Mouse (Mus musculus) midbrain, postnatal 0 days (tissue): ENCODE measurements at regions not wholly inside any gene's neighbourhood (a gene's known extent, or its start where the extent isn't known, plus 50 kb on each side); places are given as distances from the start of the nearest gene placed in this dataset.

Experiments used
- ATAC-seq: fragments of 200-750 bp; cut with Nextera tagmentation; 2 replicates; pipeline ENCODE4 v1.8.0; 2017; ENCODE audit warnings: moderate number of reproducible peaks, mild to moderate bottlenecking, moderate TSS enrichment, moderate library complexity; ENCODE audit not compliant: low FRiP score
- DNase-seq: peaks from one replicate; pipeline ENCODE4 v3.0.0-alpha.2; 2015; ENCODE audit warnings: low spot score
- H3K27ac ChIP-seq: fragments of 300-500 bp; sonication (generic); 2 replicates; pipeline ENCODE4 v1.5.1; 2014; ENCODE audit warnings: low read depth, mild to moderate bottlenecking, low read length, mixed read lengths
- H3K27me3 ChIP-seq: fragments of 300-500 bp; sonication (generic); 2 replicates; pipeline ENCODE4 v1.6.1; 2014; ENCODE audit warnings: low read length, control low read depth, mixed read lengths; ENCODE audit not compliant: insufficient read depth
- H3K36me3 ChIP-seq: fragments of 300-500 bp; sonication (generic); 2 replicates; pipeline ENCODE4 v1.6.1; 2014; ENCODE audit warnings: low read length, control low read depth, mixed read lengths; ENCODE audit not compliant: insufficient read depth
- H3K4me1 ChIP-seq: fragments of 300-500 bp; sonication (generic); 2 replicates; pipeline ENCODE4 v1.6.1; 2014; ENCODE audit warnings: mild to moderate bottlenecking, control low read depth, antibody characterized with exemption, low read length, mixed read lengths; ENCODE audit not compliant: insufficient read depth
- H3K4me2 ChIP-seq: fragments of 300-500 bp; sonication (generic); 2 replicates; pipeline ENCODE4 v1.6.1; 2014; ENCODE audit warnings: low read depth, mild to moderate bottlenecking, low read length, mixed read lengths; ENCODE audit not compliant: poor library complexity, severe bottlenecking
- H3K4me3 ChIP-seq: fragments of 300-500 bp; sonication (generic); 2 replicates; pipeline ENCODE4 v1.5.1; 2014; ENCODE audit warnings: low read depth, mild to moderate bottlenecking, low read length, moderate library complexity
- H3K9ac ChIP-seq: fragments of 300-500 bp; sonication (generic); replicated peaks from 2 replicates; pipeline ENCODE4 v1.6.1; 2014; ENCODE audit warnings: mild to moderate bottlenecking, low read length, moderate library complexity, mixed read lengths; ENCODE audit not compliant: poor library complexity, severe bottlenecking
- H3K9me3 ChIP-seq: fragments of 300-500 bp; sonication (generic); 2 replicates; pipeline ENCODE4 v1.6.1; 2016; ENCODE audit warnings: low read length, control low read depth
- CTCF ChIP-seq: IDR thresholded peaks from 2 replicates; pipeline ENCODE4 v1.5.1; 2016; ENCODE audit warnings: antibody characterized with exemption, mild to moderate bottlenecking
- WGBS: fragments of 180-500 bp; shearing (Covaris S2); extraction: QIAGEN DNeasy Blood & Tissue Kit; methylation state at CpG from one replicate; pipeline ENCODE4 v1.1.7; 2014; 5-methylcytosine and 5-hydroxymethylcytosine counted together

DNA sequence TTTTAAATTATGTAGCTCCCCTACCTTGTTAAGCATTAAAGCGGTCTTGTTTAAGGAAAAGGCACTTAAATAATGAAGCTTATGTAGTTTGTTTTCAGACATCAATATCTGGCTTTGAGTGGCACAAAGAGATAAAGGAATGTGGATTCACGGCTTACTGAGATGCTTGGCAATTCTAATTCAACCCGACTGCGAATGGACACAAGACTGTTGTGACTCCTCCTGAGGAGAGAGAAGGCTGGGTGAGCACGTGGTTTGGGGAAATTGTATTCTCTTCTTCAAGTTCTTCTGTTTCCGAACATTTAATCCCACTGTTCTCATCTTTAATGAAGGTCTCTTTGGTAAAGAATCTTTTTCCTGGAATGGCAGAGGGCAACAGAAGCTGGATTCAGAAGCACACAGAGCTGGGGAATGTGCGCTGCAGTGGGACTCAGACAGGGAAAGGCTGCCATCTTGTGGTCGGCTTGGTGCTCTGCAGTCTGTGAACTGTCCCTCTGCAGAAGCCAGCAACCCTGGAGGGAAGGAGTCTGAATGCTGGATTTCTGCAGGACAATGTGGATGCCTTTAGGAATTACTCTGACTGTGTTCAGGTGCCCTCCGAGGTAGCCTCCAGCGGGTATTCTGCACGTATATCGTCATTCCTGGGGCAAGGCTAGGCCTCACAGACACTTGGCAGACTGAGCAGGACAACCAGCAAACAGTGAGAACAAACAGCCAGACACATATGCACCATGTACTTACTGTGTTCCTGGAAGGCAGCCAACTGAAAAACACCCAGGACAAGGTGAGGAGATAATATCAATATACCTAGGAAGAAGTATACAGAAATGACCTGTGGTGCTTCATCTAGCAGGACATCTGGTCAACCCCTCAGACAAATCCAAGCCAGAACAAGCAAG is 54.0 kb upstream of the Pax1 start:
- H3K4me3 ChIP-seq = no peak overlapping the region
- H3K9ac ChIP-seq = no peak overlapping the region
- H3K4me2 ChIP-seq = peak overlapping the region; percentile 36; the same call in 1 of the 2 replicates
- peak; percentile 87 for DNase-seq
- H3K27me3 ChIP-seq = peaks cover 18% of the 10 kb centered on the region
- peak; percentile 98 for TF ChIP-seq CTCF
- peak; percentile 90 for ATAC-seq
- H3K4me1 ChIP-seq = no peaks in the 10 kb centered on the region
- no peak overlapping the region; the same call in 1 of the 2 replicates for H3K27ac ChIP-seq
- H3K36me3 ChIP-seq = no peaks in the 10 kb centered on the region
- no peaks in the 10 kb centered on the region for H3K9me3 ChIP-seq
- 10% methylated on average over 12 of the region's 12 CpGs for WGBS

DNA sequence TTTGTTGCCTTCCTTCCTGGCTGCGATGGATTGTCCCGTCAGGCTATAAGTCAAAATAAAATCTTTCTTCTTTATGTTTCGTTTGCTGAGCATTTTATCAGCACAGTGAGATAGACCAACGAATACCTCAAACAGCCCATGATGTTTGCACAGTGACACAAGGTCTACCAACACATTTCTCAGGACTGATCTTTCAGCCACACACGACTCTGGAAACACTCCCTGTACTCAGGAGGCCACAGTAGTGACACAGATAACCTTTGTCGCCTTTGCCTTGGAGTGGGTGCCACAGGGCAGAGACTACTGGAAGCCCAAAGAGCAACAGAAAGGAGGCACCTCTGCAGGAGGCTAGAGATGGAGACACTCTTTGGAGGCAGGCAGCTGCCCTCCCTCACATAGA is 55.0 kb upstream of the Pax1 start:
- WGBS = 79% methylated on average over 6 of the region's 6 CpGs
- ATAC-seq = no peak
- H3K27me3 ChIP-seq = peaks cover 18% of the 10 kb centered on the region
- H3K27ac ChIP-seq = no peak overlapping the region
- no peak overlapping the region for H3K4me2 ChIP-seq
- H3K36me3 ChIP-seq = no peaks in the 10 kb centered on the region
- H3K9ac ChIP-seq = no peak overlapping the region
- no peak for DNase-seq
- TF ChIP-seq CTCF = no peak
- H3K4me1 ChIP-seq = no peaks in the 10 kb centered on the region
- H3K4me3 ChIP-seq = no peak overlapping the region
- H3K9me3 ChIP-seq = no peaks in the 10 kb centered on the region

DNA sequence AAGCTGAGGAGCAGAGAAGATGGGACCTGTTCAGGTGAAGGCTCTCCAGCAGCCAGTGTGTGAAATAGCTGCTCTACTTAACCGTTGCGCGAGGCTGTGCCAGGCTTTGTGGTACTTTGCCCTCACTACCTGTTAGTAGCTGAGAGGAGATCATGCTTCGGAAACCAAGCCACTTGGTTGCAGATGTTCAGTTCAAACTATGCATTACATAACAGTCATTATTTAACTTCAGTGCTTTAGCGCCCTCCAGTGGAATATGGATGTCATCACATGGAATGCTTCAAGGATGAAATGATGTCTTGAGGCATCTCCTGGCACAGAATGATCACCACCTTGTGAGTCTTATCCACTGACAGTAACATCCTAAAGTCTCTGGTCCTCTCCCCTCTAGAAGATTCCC is 56.5 kb upstream of the Pax1 start:
- Histone ChIP-seq H3K4me3 (no peak overlapping the region), H3K9ac (no peak overlapping the region), H3K4me1 (no peaks in the 10 kb centered on the region), H3K27me3 (peaks cover 18% of the 10 kb centered on the region), H3K4me2 (no peak overlapping the region), H3K9me3 (no peaks in the 10 kb centered on the region), H3K27ac (no peak overlapping the region), H3K36me3 (no peaks in the 10 kb centered on the region)
- WGBS = 30% methylated on average over 5 of the region's 5 CpGs
- peak; percentile 86 for DNase-seq
- TF ChIP-seq CTCF = peak; percentile 87
- peak; percentile 33 for ATAC-seq

DNA sequence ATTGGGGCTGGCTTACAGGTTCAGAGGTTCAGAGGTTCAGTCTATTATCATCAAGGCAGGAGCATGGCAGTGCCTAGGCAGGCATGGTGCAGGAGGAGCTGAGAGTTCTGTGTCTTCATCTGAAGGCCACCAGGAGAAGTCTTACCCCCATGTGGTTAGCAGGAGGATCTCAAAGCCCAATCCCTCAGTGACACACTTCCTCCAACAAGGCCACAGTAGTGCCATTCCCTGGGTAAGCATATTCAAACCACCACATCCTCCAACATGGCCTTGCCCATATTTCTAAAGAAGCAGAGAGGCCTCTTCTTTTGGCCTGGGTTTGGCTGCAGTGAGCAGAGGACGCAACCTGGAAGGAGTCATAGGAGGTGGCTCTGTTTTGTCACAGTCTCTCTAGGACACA is 61.2 kb upstream of the Pax1 start:
- Histone ChIP-seq H3K27ac (no peak overlapping the region), H3K36me3 (no peaks in the 10 kb centered on the region), H3K4me1 (no peaks in the 10 kb centered on the region; the same call in 1 of the 2 replicates), H3K9ac (no peak overlapping the region), H3K27me3 (peaks cover 6% of the 10 kb centered on the region), H3K9me3 (no peaks in the 10 kb centered on the region), H3K4me2 (no peak overlapping the region), H3K4me3 (no peak overlapping the region)
- no peak for TF ChIP-seq CTCF
- DNase-seq = no peak
- WGBS = 100% methylated on average over 1 of the region's 1 CpGs
- no peak for ATAC-seq

DNA sequence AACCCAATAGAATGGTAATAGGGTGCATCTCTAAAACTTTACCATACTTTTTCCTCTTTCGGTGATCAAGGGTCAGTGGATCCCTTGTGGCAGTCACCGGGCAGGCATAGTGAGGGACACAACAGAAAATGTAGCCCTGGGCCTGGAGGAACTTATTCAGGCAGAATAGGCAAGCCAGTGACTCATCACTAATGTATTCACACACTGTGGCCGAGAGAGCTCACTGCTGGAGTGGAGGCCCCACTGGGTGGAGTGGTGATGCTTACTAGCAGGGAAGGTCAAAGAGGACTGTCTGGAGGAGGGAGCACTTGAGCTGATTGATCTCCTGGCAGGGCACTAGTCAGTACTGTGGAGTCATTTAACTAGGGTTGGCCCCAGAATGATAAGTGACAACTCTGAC is 62.4 kb upstream of the Pax1 start:
- H3K4me1 ChIP-seq = no peaks in the 10 kb centered on the region; the same call in 1 of the 2 replicates
- H3K9me3 ChIP-seq = no peaks in the 10 kb centered on the region
- no peak overlapping the region for H3K9ac ChIP-seq
- ATAC-seq (no peak), DNase-seq (no peak)
- H3K27me3 ChIP-seq = no peaks in the 10 kb centered on the region; the same call in 1 of the 2 replicates
- H3K4me2 ChIP-seq = no peak overlapping the region
- WGBS = 65% methylated on average over 3 of the region's 3 CpGs
- no peak overlapping the region for H3K27ac ChIP-seq
- no peak for TF ChIP-seq CTCF
- H3K4me3 ChIP-seq = no peak overlapping the region
- no peaks in the 10 kb centered on the region for H3K36me3 ChIP-seq

DNA sequence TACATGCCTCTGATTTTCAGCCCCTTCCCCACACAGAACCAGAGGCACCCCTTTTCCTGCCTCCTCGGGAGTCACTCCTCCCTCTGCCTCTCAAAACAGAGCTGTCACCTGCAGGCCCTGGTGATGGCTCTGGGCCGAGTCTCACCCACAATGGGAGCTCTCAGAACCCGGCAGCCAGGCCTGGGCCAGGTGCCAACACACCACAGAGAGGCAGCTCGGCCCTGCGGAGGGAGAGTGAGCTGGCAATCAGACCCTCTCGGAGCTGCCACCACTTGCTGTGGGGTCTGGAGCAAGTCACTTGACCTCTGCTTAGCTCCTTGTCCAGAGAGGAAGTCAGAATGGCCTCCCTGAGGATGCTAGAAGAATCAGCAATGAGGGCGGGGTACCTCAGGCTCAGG is 63.2 kb upstream of the Pax1 start:
- no peak overlapping the region for H3K4me2 ChIP-seq
- no peaks in the 10 kb centered on the region; the same call in 1 of the 2 replicates for H3K27me3 ChIP-seq
- 47% methylated on average over 7 of the region's 7 CpGs for WGBS
- H3K9me3 ChIP-seq = no peaks in the 10 kb centered on the region
- no peak overlapping the region for H3K9ac ChIP-seq
- H3K4me1 ChIP-seq = no peaks in the 10 kb centered on the region; the same call in 1 of the 2 replicates
- DNase-seq (peak; percentile 94), ATAC-seq (peak; percentile 92)
- no peak overlapping the region for H3K4me3 ChIP-seq
- H3K27ac ChIP-seq = 0 out of 2 replicates have a peak overlapping the region, but pooled peaks have one; percentile 32
- TF ChIP-seq CTCF = no peak
- no peaks in the 10 kb centered on the region for H3K36me3 ChIP-seq
